8 mouse cellular contexts compared by ENCODE assay signal in genomic region chr3:142274993-142275392, GRCm38 (mm10).
DNase-seq lines count a peak whose midpoint lies in the region; ATAC-seq lines count a peak whose summit lies in the region.

No protein-coding gene starts in this region.

- no peaks in the 10 kb centered on the region for H3K27me3 ChIP-seq in hindbrain, embryonic 11.5 days (ENCODE audit: control insufficient read depth, insufficient read depth, low read length)
- no peaks in the 10 kb centered on the region for H3K27me3 ChIP-seq in hindbrain, embryonic 13.5 days

- no peak overlapping the region for H3K9ac ChIP-seq in hindbrain, embryonic 11.5 days (ENCODE audit: low read depth, low read length)
- H3K9ac ChIP-seq in hindbrain, embryonic 13.5 days: no peak overlapping the region

- H3K4me3 ChIP-seq in hindbrain, embryonic 11.5 days (ENCODE audit: low read depth, low read length): no peak overlapping the region
- H3K4me3 ChIP-seq in hindbrain, embryonic 13.5 days: no peak overlapping the region

- no peak overlapping the region for H3K4me2 ChIP-seq in hindbrain, embryonic 11.5 days (replicated peaks; ENCODE audit: low read depth, low read length)
- H3K4me2 ChIP-seq in hindbrain, embryonic 13.5 days: no peak overlapping the region

- no peak overlapping the region for H3K27ac ChIP-seq in hindbrain, embryonic 11.5 days (ENCODE audit: low read depth, low read length)
- H3K27ac ChIP-seq in hindbrain, embryonic 13.5 days: no peak overlapping the region

- no peaks in the 10 kb centered on the region for H3K4me1 ChIP-seq in hindbrain, embryonic 11.5 days (replicated peaks; ENCODE audit: control insufficient read depth, insufficient read depth, low read length)
- no peaks in the 10 kb centered on the region for H3K4me1 ChIP-seq in hindbrain, embryonic 13.5 days (replicated peaks)

- H3K9me3 ChIP-seq in hindbrain, embryonic 11.5 days (ENCODE audit: control insufficient read depth, low read length): no peaks in the 10 kb centered on the region
- no peaks in the 10 kb centered on the region for H3K9me3 ChIP-seq in hindbrain, embryonic 13.5 days

- no peaks in the 10 kb centered on the region for H3K36me3 ChIP-seq in hindbrain, embryonic 11.5 days (ENCODE audit: control insufficient read depth, insufficient read depth, low read length)
- no peaks in the 10 kb centered on the region for H3K36me3 ChIP-seq in hindbrain, embryonic 13.5 days

- peak; percentile 60 for DNase-seq in hindbrain, embryonic 11.5 days (ENCODE audit: low spot score)
- DNase-seq in thymus, postnatal 0 days (ENCODE audit: low spot score): peak; percentile 9
- no peak for DNase-seq in thymus, postnatal 4 days
- DNase-seq in forelimb bud, embryonic 11.5 days (ENCODE audit: low read depth, low spot score): peak; percentile 52
- DNase-seq in telencephalon, adult 2 months (ENCODE audit: low read depth, low spot score): peak; percentile 12
- DNase-seq in left cerebral cortex, adult 18-20 months (ENCODE audit: low spot score in 2 of 2): no peak
- no peak for DNase-seq in thymus, postnatal 10 days (ENCODE audit: low spot score in 2 of 2)

- 7% methylated on average over 1 of the region's 1 CpGs for WGBS in hindbrain, embryonic 11.5 days
- 2% methylated on average over 1 of the region's 1 CpGs for WGBS in hindbrain, embryonic 13.5 days

- ATAC-seq in hindbrain, embryonic 11.5 days (ENCODE audit: low FRiP score): no peak
- no peak for ATAC-seq in hindbrain, embryonic 13.5 days (ENCODE audit: low FRiP score)

Comparison
In these comparisons a context has a peak if more than half of its experiments do, and no peak if none do; other contexts are left out.
1. DNase-seq: peak in hindbrain, embryonic 11.5 days (single experiment), thymus, postnatal 0 days (single experiment), forelimb bud, embryonic 11.5 days (single experiment) and telencephalon, adult 2 months (single experiment); none in thymus, postnatal 4 days (single experiment), left cerebral cortex, adult 18-20 months (0 of 2) and thymus, postnatal 10 days (0 of 2).